Mouse (Mus musculus) thymus, postnatal 36 days (tissue): ENCODE results near the gene F12.

Experiments used
- DNase-seq, 2 experiments: peaks; one replicate each; pipeline ENCODE4 v3.0.0; 2022; ENCODE audit warnings: mixed read lengths in 2 of 2

The F12 gene

GRCm38 (mm10) chr13:55426613-55427012, at the start of gene F12:
Gene F12, minus strand, starts transcription at chr13:55426793.
- no peak for DNase-seq

DNA sequence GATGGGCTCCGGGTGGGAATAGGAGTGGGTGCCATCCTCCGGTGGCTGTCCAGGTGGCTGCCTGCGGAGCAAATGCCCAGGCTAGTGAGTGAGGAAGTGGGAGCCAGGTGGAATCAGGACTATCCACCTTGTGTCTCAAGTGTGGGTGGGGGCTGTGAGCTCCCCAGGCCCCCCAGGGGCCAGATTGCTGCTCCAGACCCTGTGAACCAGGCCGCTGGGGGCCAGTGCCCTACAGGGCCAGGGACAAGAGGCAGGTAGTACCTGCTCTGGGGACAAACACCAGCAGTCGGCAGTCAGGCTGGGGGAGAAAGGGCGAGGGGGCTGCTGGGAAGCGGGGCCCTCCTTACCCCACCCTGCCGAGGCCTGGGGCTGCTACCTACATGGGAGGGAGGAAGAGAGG, 49.7 kb upstream of the F12 start:
- no peak for DNase-seq

GRCm38 (mm10) chr13:55475750-55476149, 49.2 kb upstream of the F12 start:
- DNase-seq: no peak

GRCm38 (mm10) chr13:55474621-55475069, 48.1 kb upstream of the F12 start:
- DNase-seq: no peak

DNA sequence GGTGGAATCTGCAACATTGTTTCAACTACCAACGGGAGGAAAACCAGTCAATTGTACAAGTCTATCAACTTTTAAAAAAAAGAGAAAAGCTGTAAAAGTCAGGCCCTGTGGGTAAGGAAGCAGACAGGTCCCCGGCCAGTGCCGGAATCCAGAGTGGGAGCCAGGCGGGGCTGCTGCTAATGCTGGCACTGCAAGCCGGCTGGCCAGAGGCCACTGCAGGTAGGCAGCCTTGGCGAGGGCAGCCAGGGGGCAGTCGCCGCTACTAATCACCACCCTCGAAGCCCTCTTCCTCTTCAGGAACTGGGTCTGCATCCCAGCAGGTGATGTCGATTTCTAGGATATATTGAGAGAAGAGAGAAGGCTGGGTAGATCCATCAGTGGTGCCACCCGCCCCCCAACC, 47.4 kb upstream of the F12 start:
- no peak for DNase-seq

- peak; percentile 52 to 60 for DNase-seq
These were observed 46.7 kb upstream of the F12 start for GRCm38 (mm10) chr13:55473076-55473831.

- peak; percentile 48 to 60 for DNase-seq
These were observed 45.8 kb upstream of the F12 start for GRCm38 (mm10) chr13:55472132-55473022.

- no peak for DNase-seq
These were observed 45.2 kb upstream of the F12 start for GRCm38 (mm10) chr13:55471819-55472131.

DNA sequence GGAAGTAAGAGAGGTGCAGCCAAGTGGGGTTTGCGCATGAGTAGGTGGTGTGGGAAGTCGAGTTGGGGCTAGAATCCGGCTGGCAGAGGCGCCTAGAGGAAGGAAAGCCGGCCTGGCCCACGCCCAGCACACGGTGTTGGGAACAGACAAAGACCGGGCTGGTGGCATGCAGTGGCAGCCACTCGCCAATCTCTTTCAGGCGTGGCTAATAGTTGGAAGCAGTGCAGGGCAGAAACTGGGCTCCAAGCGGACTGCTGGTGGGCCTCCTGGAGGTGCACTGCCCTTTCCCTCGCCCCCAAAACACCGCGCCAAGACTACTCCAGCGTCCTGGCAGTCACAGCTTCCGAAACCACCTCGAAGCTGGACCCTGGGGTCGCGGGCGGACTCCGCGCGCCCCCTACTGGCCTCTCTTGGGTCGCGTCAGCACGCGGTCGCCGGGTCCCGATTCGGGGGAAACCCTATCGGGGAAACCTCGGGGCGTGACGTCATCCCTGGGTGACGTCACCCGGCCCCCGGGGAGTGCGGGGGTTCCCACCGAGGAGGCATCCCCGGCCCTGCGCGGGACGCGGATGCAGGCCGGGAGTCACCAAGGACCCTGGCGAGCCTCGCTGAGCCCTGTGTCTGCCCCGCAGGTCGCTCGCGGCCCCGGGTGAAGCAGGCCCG, 44.7 kb upstream of the F12 start:
- DNase-seq: peak; percentile 84 to 85

DNA sequence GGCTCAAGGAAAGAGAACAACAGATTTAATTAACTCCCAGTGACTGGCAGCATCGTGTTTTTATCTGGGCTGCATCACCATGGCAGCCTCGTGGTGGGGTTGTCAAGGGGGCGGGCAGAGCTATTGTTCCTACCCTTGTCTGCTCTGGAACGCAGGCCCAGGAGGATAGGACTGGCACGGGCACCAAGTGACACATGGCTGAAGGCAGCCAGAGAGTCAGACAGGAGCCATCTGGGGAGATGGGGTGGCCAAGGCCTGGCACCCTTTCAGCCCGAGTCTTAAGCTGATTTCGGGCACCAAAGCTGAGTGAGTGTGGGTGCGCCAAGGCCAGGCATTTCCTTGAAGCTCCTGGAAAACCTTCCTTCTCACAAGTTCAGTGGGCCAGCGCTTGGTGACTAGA, 43.8 kb upstream of the F12 start:
- no peak for DNase-seq

DNA sequence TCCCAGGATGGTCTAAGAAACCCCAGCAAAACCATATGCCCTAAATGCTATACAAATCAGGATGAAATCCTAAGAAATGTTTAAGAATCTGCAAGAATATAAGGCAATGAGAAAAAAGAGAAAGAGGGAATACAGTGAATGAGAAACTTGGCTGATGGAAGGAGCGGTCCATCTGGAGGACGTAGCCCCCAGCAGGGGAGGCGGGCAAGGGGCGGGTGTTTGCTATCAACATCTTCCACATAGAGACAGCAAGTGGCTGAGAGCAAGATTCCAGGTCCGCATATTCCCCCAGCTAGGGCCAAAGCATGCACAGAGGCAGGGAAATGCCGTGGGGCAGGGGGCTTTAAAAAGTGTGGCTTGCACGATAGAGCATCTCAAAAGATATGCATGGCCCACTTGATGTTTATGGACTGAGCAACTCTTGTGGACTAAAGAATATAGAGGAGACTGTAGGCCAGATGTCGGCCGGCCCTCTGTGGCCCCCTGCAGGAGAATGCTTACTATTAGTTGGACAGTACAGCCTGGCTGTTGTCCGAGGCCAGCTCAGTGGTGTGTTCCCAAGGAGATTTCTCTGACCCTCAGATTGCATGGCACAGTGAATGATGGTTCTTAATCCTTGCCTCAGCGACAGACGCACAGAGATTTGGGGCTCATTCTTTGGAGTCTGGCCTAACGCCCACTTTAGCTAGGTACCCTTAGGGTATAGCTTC, 42.4 kb upstream of the F12 start:
- no peak for DNase-seq

- DNase-seq: no peak
These were observed 39.3 kb upstream of the F12 start for GRCm38 (mm10) chr13:55465830-55466440.

DNA sequence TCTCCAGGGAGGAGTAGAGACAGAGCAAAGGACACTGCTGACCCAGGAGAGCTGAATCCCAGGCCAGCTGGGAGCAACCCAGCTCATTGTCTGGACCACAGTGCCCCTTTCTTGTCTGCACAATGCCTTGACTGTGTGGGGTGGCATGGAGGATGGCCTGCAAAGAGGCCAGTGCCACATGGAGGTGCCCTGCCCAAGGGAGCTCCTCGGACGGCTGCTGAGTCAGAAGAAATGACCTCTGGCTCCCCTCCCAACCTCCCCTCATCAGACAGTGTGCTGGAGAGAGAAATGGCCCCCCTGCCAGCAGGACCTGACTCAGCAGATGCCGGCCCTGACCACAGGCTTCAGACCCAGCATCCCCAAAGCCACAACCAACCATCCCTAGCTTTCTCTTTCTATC, 38.6 kb upstream of the F12 start:
- DNase-seq: peak in 1 of 2 experiments; percentile 42

- DNase-seq: peak; percentile 67 to 83
These were observed 37.7 kb upstream of the F12 start, which contains the start of gene Prr7 for GRCm38 (mm10) chr13:55464027-55464884. Gene Prr7, plus strand, starts transcription at chr13:55464267.

GRCm38 (mm10) chr13:55463399-55464026, 36.9 kb upstream of the F12 start:
- peak in 1 of 2 experiments; percentile 24 for DNase-seq

DNA sequence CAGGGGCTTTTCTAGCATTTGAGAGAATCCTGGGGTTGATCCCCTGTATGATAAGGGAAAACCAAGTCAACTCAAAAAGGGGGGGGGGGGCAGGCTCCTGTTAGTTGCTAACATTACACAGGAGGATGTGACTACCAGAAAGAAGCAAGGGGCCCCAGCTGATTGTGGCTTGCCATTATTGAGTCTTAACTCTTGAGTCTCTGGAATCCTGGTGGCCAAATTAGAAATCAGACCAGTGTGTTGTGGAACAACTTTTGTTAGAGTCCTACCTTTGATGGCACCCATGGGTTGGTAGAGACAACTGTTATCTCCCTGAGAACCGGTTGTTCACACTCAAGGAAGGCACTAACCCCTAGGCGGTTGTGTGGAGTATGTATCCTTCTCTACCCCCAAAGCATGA, 36.4 kb upstream of the F12 start:
- DNase-seq: no peak

DNA sequence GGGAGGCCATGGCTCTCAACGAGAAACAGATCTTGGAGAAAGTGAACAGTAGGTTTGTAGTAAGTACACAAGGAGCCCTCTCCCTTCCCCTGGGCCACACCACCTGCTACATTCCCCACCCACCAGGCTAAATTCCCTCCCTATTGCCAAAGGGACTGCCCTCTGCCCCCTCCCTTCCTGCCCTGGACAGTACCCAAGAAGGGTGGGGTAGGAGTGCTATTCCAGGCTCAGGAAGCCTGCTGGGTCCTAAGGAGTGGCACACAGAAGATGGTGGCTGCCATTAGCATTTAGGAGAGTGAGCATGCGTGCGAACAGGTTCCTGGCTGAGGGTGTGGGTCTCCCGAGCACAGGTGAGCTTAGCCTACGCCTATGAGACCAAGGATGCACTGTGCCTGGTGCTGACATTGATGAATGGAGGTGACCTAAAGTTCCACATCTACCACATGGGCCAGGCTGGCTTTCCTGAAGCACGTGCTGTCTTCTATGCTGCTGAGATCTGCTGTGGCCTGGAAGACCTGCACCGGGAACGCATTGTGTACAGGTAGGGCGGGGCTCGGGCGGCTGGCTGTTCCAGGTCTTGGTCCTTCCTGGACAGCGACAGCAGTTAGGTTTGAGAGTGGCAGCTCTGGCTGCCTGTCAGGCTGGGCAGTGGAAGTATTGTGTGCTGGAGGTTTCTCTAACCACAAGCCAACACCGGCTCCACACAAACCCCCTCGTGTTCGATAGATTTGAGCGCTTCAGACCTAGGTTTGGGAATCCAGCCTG, 25.4 kb upstream of the F12 start:
- peak in 1 of 2 experiments; percentile 8 for DNase-seq

- peak in 1 of 2 experiments; percentile 13 for DNase-seq
These were observed 24.7 kb upstream of the F12 start for GRCm38 (mm10) chr13:55451296-55451695.

DNA sequence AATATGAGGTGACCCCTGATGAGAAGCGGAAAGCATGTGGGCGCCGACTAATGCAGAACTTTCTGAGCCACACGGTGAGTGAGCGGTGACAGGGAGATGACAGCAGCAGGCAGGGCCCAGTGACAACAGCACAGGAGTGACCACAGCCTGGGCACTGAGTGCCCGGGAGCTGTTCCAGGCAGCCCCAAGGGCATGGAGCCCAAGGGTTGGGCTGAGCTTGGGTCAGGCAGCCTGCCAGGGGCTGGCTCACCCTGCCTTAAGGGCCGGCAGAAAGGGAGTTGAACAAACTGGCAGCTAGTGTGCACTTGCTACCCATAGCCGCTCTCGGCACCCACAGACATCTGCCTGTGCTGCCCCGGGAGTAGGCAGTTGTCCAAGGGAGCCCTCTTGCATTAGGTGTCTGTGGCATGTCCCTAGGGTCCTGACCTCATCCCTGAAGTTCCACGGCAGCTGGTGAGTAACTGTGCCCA, 24.0 kb upstream of the F12 start:
- DNase-seq: peak in 1 of 2 experiments; percentile 33
